Mouse (Mus musculus): ENCODE measurements at regions not wholly inside any gene's neighbourhood (a gene's known extent, or its start where the extent isn't known, plus 50 kb on each side); places are given as distances from the start of the nearest gene placed in this dataset.
A peak's percentile ranks its signal among the peaks of the same experiment; 100 is the strongest.

GRCm38 (mm10) chr4:56143827-56144226 is 596.0 kb upstream of the Gm26657 start:
- DNase-seq = no peak

- peak; percentile 14 to 27 for DNase-seq
Measured at GRCm38 (mm10) chr4:56136837-56137236, 603.0 kb upstream of the Gm26657 start.

DNA sequence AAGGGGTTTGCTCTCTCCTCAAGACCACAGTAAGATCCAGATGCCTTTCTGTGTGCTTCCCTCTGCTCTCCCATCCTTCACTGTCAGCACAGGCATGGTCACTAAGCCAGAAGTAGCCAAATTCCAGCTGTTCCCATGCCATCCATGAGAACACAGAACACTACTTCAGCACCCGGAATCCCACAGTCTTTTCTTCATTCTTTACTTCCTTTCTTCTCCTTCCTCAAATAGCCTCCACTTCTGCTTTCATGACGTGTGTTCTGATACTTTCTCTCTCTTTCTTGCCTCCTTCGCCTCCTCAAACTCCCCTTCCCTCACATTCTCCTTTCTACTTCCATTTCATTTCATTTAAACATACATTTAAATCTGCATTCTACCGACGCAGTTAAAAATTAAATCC is 602.1 kb upstream of the Klf4 start:
- DNase-seq = no peak

DNA sequence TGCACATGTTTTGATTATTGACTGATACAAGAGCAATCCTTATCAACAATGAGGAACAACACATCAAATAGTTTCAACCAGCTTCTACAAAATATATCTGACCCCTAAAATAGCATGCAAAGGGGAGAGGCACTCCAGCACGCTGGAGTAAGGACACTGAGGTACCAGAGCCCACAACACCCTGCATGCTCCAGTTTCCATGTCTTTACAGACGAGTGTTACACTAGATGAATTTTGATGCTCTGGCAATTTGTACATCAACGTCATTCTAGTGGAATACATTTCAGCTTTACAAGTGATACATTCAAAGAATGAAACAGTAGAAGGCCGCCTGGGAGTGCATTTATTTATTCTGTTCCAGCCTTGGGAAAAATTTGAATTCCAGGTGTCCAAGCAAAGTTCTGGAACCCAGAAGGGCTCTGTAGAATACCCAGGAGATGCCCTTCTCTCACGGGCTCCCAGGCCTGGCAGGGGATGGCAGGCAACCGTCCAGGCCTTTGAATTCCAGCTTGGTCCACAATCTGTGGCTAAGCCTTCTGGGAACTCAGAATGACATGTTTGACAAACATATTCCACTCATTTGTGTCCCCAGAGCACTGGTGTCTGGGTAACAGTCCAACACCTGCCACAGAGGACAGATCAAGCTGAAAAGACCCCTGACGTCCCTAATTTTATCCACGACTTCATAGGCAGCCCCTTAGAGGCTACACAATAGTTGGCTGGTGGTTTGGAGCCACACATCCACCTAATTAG is 595.6 kb upstream of the Klf4 start:
- no peak for DNase-seq

DNA sequence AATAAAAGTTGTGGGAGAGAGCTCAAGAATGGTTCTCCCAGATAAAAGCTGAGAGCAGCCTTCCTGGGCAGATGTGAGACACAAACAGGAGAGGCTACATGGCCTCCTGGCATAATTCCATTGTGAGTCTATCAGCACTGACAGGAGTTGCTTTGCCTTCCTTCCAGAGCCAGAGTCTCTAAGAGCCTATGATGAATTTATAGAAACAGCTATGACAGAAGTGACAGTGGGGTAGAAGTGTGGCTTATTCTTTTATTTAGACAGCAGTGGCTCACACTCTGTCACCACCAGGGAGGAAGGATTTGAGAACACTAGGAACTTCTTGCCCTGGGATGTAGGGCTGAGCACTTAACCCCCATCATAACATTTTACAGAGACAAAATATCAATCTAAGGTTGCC is 592.2 kb upstream of the Klf4 start:
- no peak for DNase-seq

DNA sequence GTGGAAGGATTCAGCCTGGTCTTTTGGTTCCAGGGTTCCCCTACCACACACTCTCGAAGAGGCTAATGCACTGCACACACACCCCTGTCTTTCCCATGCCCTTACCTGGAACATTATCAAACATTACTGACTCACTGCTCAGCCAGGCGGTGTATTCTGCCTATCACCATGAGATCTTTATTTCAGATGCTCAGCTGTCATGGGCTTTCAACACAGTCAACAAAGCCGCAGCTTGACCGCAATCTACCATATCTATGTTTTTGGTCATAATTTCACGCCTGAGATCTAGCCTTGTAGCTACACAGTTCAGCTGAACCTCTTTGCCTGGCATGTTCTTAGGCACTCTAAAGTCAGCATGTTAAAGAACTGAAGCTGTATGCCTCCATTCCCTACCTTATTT is 589.9 kb upstream of the Klf4 start:
- DNase-seq = no peak

GRCm38 (mm10) chr4:56121664-56122063 is 589.4 kb upstream of the Klf4 start:
- DNase-seq = no peak

GRCm38 (mm10) chr4:56120357-56120756 is 588.1 kb upstream of the Klf4 start:
- no peak for DNase-seq

- DNase-seq = peak; percentile 33 to 50
Measured at GRCm38 (mm10) chr4:56113701-56114196, 581.5 kb upstream of the Klf4 start.

DNA sequence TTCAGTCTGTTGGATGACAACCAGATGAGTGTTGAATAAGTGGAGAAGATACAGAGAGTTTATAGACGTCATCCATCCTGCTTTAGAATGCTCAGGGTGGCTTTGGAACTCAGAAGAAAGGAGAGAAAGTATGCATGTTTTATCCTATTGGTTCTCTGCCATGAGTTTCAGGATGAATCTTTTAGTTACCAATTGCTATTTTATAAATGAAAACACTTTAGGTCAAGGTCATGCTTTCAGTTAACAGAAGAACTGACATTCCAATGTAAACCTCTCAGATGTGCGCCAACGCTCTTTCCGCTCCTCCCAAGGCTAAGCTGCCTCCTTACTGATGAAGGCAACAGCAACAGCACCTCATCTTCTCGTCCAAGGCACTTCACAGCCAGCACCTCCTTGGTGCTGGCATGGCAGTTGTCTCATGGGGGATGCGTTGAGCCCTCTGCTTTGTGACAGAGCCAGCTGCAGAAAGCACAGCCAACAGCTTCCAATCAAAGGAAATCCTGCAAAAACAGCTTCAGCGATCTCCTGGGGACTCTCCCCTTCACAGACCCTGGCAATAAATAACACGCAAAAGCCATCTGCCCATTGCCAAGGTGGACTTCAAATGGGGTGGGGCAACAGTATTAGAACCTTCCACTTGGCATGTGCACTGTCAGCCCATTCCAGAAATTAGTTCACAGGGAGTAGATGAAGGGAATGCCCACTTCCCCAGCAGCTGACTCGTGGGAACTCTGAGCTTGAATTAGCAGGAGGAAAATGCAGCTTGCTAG is 580.9 kb upstream of the Klf4 start:
- peak in 1 of 2 experiments; percentile 4 for DNase-seq

DNA sequence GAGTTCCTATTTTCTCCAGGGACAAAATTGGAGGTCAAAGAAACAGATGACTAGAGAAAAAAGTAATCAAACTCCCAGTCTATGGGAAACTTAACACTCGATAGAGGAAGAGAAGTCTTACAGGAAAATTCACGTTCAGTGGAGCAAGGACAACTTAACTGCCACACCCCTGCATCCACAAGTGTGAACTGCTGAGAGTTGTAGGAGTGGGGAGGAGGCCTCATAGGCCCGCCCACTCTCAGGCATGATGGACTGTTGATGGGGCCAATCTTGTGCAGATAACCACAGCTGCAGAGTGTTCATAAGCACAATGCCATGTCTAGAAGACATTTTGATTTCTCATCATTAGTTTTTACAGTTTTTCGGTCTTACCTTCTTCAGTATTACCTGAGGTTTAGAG is 574.7 kb upstream of the Klf4 start:
- no peak for DNase-seq

DNA sequence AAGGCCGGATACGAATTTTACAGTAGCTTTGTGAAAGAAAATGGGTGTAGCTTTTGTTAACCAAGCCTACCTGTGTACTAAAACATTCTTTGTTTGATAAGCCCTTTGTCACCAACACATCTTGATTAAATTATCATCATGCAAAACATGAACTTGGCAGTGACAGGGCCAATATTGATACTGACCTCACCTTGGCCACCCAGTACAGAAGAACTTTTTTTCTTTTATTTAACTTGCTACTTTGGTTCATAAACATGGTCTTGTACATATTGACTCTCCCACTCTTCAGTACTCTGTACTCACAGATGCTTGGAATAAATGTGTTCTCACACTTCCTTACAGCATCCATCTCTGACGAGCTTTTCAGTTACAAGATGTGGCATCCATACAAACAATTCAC is 570.0 kb upstream of the Klf4 start:
- DNase-seq = no peak

DNA sequence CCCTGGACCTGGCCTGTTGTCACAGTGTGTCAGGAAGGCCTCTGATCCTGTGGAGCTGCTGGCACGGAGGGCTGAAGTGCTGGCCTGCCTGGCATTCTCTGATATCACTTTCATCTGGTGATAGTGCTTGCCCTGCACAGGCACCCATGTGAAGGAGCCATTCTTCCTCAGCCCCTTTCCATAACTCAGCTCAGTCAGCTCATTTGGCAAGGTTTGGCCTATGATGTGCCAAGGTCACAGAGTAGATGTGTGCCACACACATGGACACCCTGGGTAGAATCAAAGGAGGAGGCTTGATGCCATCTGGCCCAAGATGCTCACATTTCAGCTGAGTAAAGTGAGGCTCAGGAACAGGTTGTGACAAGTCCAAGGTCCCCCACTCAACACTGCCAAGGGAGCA is 558.5 kb upstream of the Klf4 start:
- peak; percentile 65 to 70 for DNase-seq

- peak; percentile 73 to 79 for DNase-seq
Measured at GRCm38 (mm10) chr4:56088701-56089100, 556.4 kb upstream of the Klf4 start.

DNA sequence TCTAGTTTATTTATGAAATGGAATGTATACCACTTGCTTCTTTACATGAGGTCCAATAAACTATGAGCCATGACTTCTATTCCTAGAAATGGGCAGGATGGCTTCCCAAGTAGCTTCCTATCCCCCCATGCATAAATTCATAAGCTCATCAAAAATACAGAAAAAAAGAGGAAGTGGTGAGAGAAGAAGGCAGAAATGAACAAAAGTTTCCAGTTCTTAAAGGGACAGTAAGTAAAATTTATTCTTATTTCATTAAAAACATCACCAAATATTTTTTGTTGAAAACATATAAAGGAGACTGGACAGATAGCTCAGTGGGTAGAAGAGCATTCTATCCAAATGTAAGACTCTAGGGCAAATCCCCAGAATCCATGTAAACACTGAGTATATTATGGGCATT is 554.0 kb upstream of the Klf4 start:
- no peak for DNase-seq

GRCm38 (mm10) chr4:56084205-56084604 is 551.9 kb upstream of the Klf4 start:
- DNase-seq = no peak

DNA sequence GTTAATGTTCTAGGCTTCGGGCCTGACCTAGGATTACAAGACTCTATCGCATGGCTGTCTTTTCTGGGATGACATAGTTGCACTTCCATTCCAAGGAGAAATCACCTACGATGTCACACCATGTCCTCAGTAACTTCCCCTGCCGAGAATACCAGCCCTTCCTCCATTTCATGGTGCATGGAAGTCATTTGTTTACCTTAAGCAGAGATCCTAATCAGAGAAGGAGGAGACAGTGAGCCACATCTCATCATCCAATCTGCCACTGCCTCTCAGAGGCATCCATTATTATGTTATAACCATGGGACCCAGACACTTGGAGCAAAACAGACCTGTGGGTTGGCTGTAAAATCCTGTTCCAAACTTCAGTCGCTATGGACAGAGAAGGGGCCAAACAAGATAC is 550.1 kb upstream of the Klf4 start:
- no peak for DNase-seq

DNA sequence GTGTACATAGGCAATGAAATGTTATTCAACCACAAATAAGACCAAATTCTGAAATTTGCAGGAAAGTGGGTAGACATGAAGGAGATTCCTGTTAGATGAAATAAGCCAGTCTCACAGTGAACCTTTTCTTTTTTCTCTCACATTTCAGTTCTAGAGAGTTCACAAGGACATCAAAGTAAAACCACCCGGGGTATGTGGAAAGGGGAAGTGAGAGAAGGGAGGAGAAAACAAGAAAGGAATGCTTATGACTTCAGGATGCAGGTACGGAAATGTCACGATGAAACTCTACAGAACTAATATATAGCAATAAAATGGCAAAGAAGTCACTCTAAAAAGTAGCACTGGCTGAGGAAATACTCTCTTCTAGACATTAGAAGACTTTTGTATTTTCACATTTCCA is 548.7 kb upstream of the Klf4 start:
- no peak for DNase-seq

DNA sequence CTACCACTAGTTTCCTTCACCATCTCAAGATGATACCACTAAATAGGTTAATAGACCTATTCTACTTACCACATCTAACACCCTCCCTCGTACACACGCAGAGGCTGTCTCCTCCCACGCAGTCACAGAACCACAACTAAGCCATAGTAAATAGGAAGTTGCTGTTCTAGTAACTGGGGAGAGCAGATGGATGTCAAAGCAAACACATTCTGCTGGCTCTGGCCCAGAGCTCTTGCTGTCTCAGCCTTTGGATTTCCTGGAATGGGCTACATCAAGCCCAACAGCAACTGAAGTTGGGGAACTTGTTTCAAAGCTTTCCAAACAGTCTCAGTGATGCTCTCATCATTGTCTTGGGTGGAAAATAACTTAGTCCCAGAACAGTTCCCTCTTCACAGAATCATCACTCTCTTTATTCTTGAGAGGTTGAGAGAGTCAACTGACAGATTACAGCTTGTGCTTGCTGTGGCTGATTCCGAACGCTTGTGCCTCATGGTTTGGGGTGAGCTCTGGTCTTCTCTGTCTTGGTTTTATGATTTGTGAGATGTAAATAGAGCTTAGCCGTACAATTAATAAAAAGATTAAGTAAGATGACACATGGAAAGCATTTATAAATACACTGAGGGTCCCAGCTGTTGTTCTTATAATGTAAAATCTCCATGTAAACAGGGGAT is 538.5 kb upstream of the Klf4 start:
- peak; percentile 65 to 79 for DNase-seq

- DNase-seq = no peak
Measured at GRCm38 (mm10) chr4:56068859-56069258, 536.6 kb upstream of the Klf4 start.

DNA sequence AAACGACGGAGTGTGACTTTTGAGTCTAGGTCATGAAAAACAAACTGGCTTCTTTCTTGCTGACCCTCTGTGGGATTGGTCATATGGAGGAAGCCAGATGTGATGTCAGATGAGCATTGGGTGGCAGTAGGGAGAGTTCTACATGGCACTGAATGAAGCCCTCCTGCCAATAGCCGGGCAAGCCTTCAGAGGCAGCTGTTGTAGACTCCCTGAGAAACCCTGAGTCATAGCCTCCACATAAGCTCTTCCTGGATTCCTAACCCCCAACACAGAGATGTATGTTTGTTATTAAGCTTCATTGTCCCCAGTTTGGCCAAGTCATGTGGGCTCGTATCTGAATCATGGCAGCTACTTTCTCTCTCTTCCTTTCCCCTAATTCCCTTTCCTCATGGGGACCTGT is 532.4 kb upstream of the Klf4 start:
- no peak for DNase-seq

- no peak for DNase-seq
Measured at GRCm38 (mm10) chr4:56051792-56052380, 519.6 kb upstream of the Klf4 start.

GRCm38 (mm10) chr4:56039327-56039726 is 507.1 kb upstream of the Klf4 start:
- DNase-seq = no peak
